Mouse (Mus musculus) liver, adult 2 months (tissue): ENCODE data around the gene Kcnj11. TPM values are rescaled to one million over a fixed set of nuclear protein-coding genes. Genes with fewer than 3 reads are reported as not detected.

Experiments
- DNase-seq: peaks from one replicate; pipeline ENCODE4 v3.0.0-alpha.2; 2011; ENCODE audit warnings: low read depth, low spot score; ENCODE audit errors: extremely low read depth
- H3K27ac ChIP-seq: fragments of 200-500 bp; replicated peaks from 2 replicates; pipeline ENCODE4 v1.5.1; 2012; ENCODE audit warnings: low read depth, mild to moderate bottlenecking, control low read depth, inconsistent platforms, low read length; ENCODE audit not compliant: insufficient read depth
- H3K27me3 ChIP-seq: fragments of 200-500 bp; 2 replicates; pipeline ENCODE4 v1.6.1; 2012; ENCODE audit warnings: mild to moderate bottlenecking, moderate library complexity, low read length, inconsistent platforms; ENCODE audit not compliant: control insufficient read depth, insufficient read depth
- H3K36me3 ChIP-seq: fragments of 200-500 bp; 2 replicates; pipeline ENCODE4 v1.6.1; 2012; ENCODE audit warnings: low read length, inconsistent platforms; ENCODE audit not compliant: control insufficient read depth, insufficient read depth
- H3K4me1 ChIP-seq: fragments of 200-500 bp; 2 replicates; pipeline ENCODE4 v1.6.1; 2011; ENCODE audit warnings: low read length; ENCODE audit not compliant: control insufficient read depth, insufficient read depth
- H3K4me3 ChIP-seq: fragments of 200-500 bp; 2 replicates; pipeline ENCODE4 v1.5.1; 2011; ENCODE audit warnings: low read depth, mild to moderate bottlenecking, control low read depth, low read length, moderate library complexity; ENCODE audit not compliant: insufficient read depth
- H3K79me2 ChIP-seq: fragments of 200-500 bp; 2 replicates; pipeline ENCODE4 v1.6.1; 2012; ENCODE audit warnings: inconsistent platforms, mild to moderate bottlenecking, low read length, moderate library complexity; ENCODE audit not compliant: control insufficient read depth, insufficient read depth
- H3K9ac ChIP-seq: fragments of 200-500 bp; 2 replicates; pipeline ENCODE4 v1.6.1; 2012; ENCODE audit warnings: low read depth, mild to moderate bottlenecking, control low read depth, inconsistent platforms, low read length
- CTCF ChIP-seq: fragments of 200-500 bp; IDR thresholded peaks from 2 replicates; pipeline ENCODE4 v1.5.1; 2011; ENCODE audit warnings: low read depth, low read length, control low read depth
- POLR2A ChIP-seq: fragments of 200-500 bp; IDR thresholded peaks from 2 replicates; pipeline ENCODE4 v1.6.1; 2011; ENCODE audit warnings: low read length, control low read depth; ENCODE audit not compliant: insufficient read depth; ENCODE audit errors: extremely low read depth
- WGBS: fragments of 180-500 bp; shearing (Covaris S2); methylation state at CpG from one replicate; pipeline ENCODE4 v1.1.7; 2018; 5-methylcytosine and 5-hydroxymethylcytosine counted together
- polyA plus RNA-seq: library from polyadenylated mRNA; depleted of rRNA; stranded (reverse); fragments of >200 nt; gene quantifications from 2 replicates; pipeline ENCODE4 v1.2.3, GENCODE M21; 2012
- total RNA-seq: library from RNA; depleted of rRNA; stranded (reverse); fragments of >200 nt; gene quantifications from 2 replicates; pipeline ENCODE4 v1.2.3, GENCODE M21; 2014

The Kcnj11 gene
- total and polyA plus RNA-seq, 2 experiments = not detected

GRCm38 (mm10) chr7:46092803-46093202, 7.8 kb downstream of the Kcnj11 start:
- Histone ChIP-seq H3K27me3 (no peaks in the 10 kb centered on the region), H3K36me3 (no peaks in the 10 kb centered on the region), H3K4me1 (no peaks in the 10 kb centered on the region), H3K9ac (no peak overlapping the region), H3K27ac (no peak overlapping the region), H3K4me3 (no peak overlapping the region), H3K79me2 (no peaks in the 10 kb centered on the region)
- no peak for DNase-seq
- TF ChIP-seq CTCF (no peak), POLR2A (no peak)
- 58% methylated on average over 8 of the region's 8 CpGs for WGBS

GRCm38 (mm10) chr7:46088241-46088640, 12.3 kb downstream of the Kcnj11 start:
- no peaks in the 10 kb centered on the region for H3K4me1 ChIP-seq
- peaks cover 2% of the 10 kb centered on the region; the same call in 1 of the 2 replicates for H3K36me3 ChIP-seq
- no peaks in the 10 kb centered on the region for H3K79me2 ChIP-seq
- H3K27ac ChIP-seq = no peak overlapping the region
- TF ChIP-seq POLR2A = no peak
- DNase-seq = no peak
- no peak overlapping the region for H3K9ac ChIP-seq
- WGBS = 78% methylated on average over 6 of the region's 6 CpGs
- no peak overlapping the region for H3K4me3 ChIP-seq
- H3K27me3 ChIP-seq = no peaks in the 10 kb centered on the region

- Histone ChIP-seq H3K27ac (no peak overlapping the region), H3K4me3 (no peak overlapping the region), H3K4me1 (no peaks in the 10 kb centered on the region), H3K36me3 (peaks cover 11% of the 10 kb centered on the region), H3K27me3 (no peaks in the 10 kb centered on the region), H3K79me2 (no peaks in the 10 kb centered on the region), H3K9ac (no peak overlapping the region)
- WGBS = 90% methylated on average over 6 of the region's 6 CpGs
- no peak for TF ChIP-seq POLR2A
- no peak for TF ChIP-seq CTCF
- DNase-seq = no peak
These were observed 14.2 kb downstream of the Kcnj11 start for GRCm38 (mm10) chr7:46086378-46086777.

GRCm38 (mm10) chr7:46084839-46085513, 15.6 kb downstream of the Kcnj11 start:
- Histone ChIP-seq H3K27me3 (no peaks in the 10 kb centered on the region), H3K36me3 (peaks cover 14% of the 10 kb centered on the region), H3K4me3 (no peak overlapping the region), H3K27ac (no peak overlapping the region), H3K79me2 (no peaks in the 10 kb centered on the region), H3K4me1 (no peaks in the 10 kb centered on the region), H3K9ac (no peak overlapping the region)
- TF ChIP-seq POLR2A (no peak), CTCF (no peak)
- WGBS = 57% methylated on average over 16 of the region's 16 CpGs
- DNase-seq = no peak

GRCm38 (mm10) chr7:46084024-46084423, 16.5 kb downstream of the Kcnj11 start:
- no peak for TF ChIP-seq CTCF
- no peak for TF ChIP-seq POLR2A

GRCm38 (mm10) chr7:46077675-46078074, 22.9 kb downstream of the Kcnj11 start:
- no peaks in the 10 kb centered on the region for H3K27me3 ChIP-seq
- TF ChIP-seq POLR2A (no peak), CTCF (no peak)
- no peaks in the 10 kb centered on the region for H3K4me1 ChIP-seq
- H3K4me3 ChIP-seq = no peak overlapping the region
- no peak overlapping the region for H3K27ac ChIP-seq
- 89% methylated on average over 12 of the region's 12 CpGs for WGBS
- no peak overlapping the region for H3K9ac ChIP-seq
- DNase-seq = no peak
- H3K79me2 ChIP-seq = no peaks in the 10 kb centered on the region
- H3K36me3 ChIP-seq = peaks cover 24% of the 10 kb centered on the region

More at GRCm38 (mm10) chr7:46084024-46084423, 16.5 kb downstream of the Kcnj11 start:
- DNase-seq = no peak
- H3K9ac ChIP-seq = no peak overlapping the region
- no peaks in the 10 kb centered on the region for H3K79me2 ChIP-seq
- H3K4me3 ChIP-seq = no peak overlapping the region
- no peaks in the 10 kb centered on the region for H3K4me1 ChIP-seq
- H3K27ac ChIP-seq = no peak overlapping the region
- H3K27me3 ChIP-seq = no peaks in the 10 kb centered on the region
- 83% methylated on average over 10 of the region's 10 CpGs for WGBS
- peaks cover 19% of the 10 kb centered on the region for H3K36me3 ChIP-seq
